Mouse (Mus musculus) brain, embryonic 14.5 days (tissue): ENCODE measurements at regions not wholly inside any gene's neighbourhood (a gene's known extent, or its start where the extent isn't known, plus 50 kb on each side); places are given as distances from the start of the nearest gene placed in this dataset.

Experiments used
- CTCF ChIP-seq: fragments of 200-500 bp; IDR thresholded peaks from 2 replicates; pipeline ENCODE4 v1.5.1; 2012; ENCODE audit warnings: inconsistent platforms, mild to moderate bottlenecking, moderate library complexity, borderline replicate concordance; ENCODE audit not compliant: insufficient read depth, insufficient read length; ENCODE audit errors: extremely low read depth
- POLR2A ChIP-seq: fragments of 200-500 bp; IDR thresholded peaks from 2 replicates; pipeline ENCODE4 v1.6.1; 2012; ENCODE audit warnings: mild to moderate bottlenecking, inconsistent platforms, borderline replicate concordance; ENCODE audit not compliant: poor library complexity, insufficient read depth, insufficient read length, severe bottlenecking; ENCODE audit errors: extremely low read depth

- TF ChIP-seq CTCF (no peak), POLR2A (no peak)
Observed at GRCm38 (mm10) chr3:140313795-140314194, 898.4 kb downstream of the Pdha2 start.
